In genomic region chr11:18413769-18414168, GRCm38 (mm10) we compare ENCODE assay signal across 21 mouse cellular contexts.
DNase-seq lines count a peak whose midpoint lies in the region; ATAC-seq lines count a peak whose summit lies in the region.
"Had no signal": no experiment of that assay in that cellular context is flagged by ENCODE, and none has a peak within 500 bp of the region (broad histone marks: within the 10 kb centered on the region; RNA-seq: fewer than 3 reads in every experiment).

No protein-coding gene starts in this region.

- peak; percentile 84 for ATAC-seq in frontal cortex, adult (ENCODE audit: low TSS enrichment)
- no peak for ATAC-seq in activated CD4-positive, CD25-positive, alpha-beta regulatory T cell, adult 4 months
- ATAC-seq: CD4-positive, CD25-positive, alpha-beta regulatory T cell, adult 4 months; hindbrain, embryonic 16.5 days; midbrain, embryonic 16.5 days had no signal

- intact Hi-C loops in left cerebral cortex, postnatal 25 days (cut with DNase I): no loop called here

- no peak for DNase-seq in frontal cortex, postnatal 25 days (ENCODE audit: low spot score in 2 of 2)
- DNase-seq in left cerebral cortex, postnatal 25 days (ENCODE audit: low spot score in 2 of 2): peak; percentile 9 to 56
- no peak for DNase-seq in left cerebral cortex, adult 18-20 months (ENCODE audit: low spot score in 2 of 2)
- peak; percentile 69 for DNase-seq in brain, embryonic 18.5 days (ENCODE audit: low read depth, low spot score)
- peak; percentile 5 for DNase-seq in layer of hippocampus, adult 9-11 months
- DNase-seq: adrenal gland, adult 2 months; adrenal gland, postnatal 36 days; cerebellum, adult 11 months; cerebellum, adult 9-10 months; cerebellum, postnatal 36 days; gastrocnemius, postnatal 25 days; heart, adult 11 months; kidney, adult 18-20 months; kidney, postnatal 4 days; lung, postnatal 36 days; thymus, postnatal 14 days had no signal

Comparison
In these comparisons a context has a peak if more than half of its experiments do, and no peak if none do; other contexts are left out.
1. DNase-seq: peak in left cerebral cortex, postnatal 25 days (2 of 2), brain, embryonic 18.5 days (single experiment) and layer of hippocampus, adult 9-11 months (single experiment); none in frontal cortex, postnatal 25 days (0 of 2) and left cerebral cortex, adult 18-20 months (0 of 2).